Mouse (Mus musculus): ENCODE measurements around the gene D17Wsu92e.

Gene D17Wsu92e

DNA sequence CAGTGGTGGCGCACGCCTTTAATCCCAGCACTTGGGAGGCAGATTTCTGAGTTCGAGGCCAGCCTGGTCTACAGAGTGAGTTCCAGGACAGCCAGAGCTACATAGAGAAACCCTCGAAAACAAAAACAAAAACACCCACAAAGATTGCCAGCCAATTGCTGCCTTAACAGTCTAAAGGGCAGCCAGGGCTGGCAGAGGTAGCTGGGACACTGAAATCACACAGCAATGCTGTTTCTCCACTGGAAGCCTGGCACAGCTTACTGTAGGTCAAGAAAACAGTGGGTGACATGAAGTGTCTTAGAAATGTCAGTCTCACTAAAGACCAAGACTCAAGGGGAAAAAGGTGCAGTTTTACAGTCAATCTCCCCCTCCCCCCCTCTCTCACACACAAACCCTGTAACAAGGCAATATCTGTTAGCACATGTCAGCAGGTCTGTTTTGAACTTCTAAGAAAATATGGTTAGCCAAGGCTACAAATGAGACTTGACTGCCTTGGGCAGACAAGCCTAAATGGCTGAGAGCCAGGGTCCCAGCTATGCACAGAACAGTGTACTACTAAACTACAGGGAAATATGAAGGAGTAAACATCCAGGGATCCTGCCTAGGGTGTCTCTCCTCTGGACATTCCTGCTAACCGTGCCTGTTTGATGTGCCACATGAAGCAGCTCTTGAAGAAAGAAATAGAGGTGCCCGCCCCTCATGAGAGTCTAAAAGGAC is 31.8 kb downstream of the D17Wsu92e start:
- no peak for DNase-seq

DNA sequence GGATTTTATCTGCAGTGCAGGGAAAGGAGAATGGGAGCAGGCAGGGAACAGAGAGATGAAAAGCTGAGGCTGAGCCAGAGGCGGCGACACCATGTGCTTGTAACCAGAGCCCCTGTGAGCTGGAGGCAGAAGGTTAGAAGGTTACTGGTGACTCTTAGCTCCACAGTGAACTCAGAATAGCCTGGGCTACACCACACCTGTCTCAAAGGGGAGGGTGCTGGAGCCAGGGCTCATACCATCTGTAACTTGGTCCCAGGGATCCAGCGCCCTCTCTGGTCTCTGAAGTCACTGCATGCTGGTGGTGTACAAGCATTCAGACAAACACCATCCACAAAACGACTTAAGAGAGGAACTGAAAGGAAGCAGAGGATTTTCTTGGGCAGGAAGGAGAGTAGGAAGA is 36.9 kb downstream of the D17Wsu92e start:
- peak; percentile 40 for DNase-seq

DNA sequence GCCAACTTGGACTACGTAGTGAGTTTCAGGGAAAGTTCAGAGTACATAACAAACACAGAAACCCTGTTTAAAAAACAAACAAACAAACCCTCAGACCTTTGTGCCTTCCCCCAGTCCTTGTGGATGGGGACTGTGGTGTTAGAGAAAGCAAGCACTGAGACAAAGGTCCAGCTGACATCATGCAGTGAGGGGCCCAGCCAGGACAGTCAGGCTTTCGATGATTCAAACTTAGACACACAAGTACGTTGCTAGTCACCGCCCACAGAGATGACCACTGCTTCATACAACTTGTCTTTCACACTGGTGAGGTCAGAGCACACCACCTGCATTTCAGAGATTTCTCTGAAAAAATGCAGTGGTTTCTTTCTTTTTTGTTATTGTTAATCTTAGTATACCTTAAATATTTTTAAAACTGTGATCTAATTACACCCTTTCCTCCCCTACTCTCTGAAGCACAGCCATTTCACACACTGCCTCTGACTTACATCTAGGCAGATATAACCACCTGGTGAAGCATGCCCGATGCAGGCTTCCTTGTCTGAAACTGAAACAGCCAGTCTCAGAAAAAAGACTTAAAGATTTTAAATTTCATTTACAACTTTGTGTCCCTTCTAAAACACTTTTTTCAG is 39.3 kb downstream of the D17Wsu92e start:
- no peak for DNase-seq

DNA sequence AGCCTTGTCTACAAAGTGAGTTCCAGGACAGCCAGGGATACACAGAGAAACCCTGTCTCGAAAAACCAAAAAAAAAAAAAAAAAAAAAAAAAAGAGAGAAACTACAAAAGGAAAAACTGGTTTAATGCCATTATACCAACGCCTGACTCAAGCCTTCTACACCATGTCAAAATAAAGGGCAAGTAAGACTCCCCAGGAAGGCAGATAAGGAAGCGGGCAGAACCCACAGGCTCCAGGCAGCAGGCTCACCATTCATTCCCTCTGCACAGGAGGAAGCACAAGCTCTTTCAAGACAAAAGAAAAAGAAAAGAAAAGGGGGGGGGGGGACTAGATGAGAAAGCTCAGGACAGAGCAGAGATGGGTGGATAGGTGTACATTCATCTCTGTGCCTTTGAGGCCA is 40.7 kb downstream of the D17Wsu92e start:
- no peak for DNase-seq

DNA sequence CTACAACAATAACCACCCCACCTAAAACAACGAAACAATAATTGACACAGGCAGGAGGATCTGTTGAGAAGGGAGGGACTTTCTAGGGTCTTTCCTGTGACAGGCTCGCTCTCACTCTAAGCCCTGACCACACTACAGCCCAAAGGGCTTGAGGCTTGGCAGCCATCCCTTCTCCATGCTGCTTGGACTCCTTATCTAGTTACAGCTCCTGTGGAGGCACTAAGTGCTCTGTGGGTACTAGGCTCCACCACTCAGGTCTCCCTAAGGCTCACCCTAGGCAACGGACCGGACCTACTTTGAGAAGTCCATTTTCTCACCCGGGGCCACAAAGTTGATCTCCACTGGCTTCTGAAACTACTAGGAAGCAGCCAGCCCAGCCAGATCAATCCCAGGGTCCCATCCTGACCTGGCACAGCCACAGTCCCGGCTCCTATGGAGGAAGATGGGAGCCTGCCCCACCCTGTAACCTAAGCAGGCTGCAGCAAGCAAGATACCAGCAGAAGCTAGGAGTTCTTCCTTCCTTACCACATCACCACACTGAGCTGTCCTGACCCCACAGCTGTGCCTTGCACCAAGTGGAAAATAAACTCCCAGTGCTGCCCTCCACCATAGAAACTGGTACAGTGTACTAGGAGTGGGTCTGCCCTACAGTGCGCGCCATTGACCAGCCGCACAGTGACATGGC is 41.6 kb downstream of the D17Wsu92e start:
- DNase-seq: no peak

DNA sequence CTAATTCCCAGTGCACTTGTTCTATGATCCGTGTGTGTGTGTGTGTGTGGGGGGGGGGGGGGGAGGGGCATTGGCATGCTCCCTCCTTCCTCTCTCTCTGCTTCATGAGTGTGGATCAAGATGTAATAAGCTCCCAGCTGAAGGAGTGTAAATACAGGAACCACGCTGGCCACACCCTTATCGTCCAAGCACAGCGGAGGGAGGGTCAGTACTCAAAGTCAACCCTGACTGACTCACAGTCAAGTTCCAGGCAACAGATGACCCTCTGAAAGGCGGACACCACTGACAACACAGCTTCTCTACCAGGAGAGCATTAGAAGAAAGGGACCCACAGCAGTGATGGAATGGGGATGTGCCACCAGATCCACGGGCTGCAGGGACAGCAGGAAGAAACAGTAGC is 42.6 kb downstream of the D17Wsu92e start:
- no peak for DNase-seq

DNA sequence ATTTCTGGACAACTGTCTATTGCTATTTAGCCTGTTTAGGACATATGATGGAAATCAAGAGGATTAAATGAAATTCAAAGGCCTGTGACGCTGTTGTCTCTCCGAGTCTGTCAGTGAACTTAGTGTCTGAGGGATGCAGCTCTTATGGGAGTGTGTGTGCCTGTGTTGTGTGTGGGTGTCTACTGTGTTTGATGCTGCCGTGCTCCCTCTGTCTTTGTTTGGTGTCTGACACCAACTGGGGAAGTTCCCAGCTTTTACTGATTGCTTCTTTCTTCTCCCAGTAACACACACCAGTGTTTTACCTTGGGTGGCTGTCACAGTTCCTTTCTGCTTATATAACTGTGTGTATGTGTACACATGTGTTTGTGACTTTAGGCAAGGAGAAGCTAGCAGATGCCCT is 46.2 kb downstream of the D17Wsu92e start:
- no peak for DNase-seq

DNA sequence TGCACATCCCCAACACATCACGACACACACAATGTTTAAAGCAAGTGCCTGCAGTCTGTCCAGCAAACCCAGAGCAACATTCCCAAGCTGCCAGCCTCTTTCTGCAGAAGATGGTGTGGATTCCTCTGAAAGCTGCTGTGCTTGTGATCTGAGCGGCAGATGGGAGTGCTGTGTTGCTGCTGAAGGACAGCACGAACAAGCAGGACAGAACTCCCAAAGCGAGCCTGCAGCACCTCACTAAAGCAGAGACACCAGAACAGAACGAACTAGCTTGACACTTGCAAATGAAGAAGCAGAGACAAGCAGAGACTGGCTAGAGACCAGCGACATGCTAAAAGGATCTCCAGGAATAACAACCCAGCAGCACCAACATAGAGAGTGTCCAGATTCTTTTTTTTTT is 48.8 kb downstream of the D17Wsu92e start:
- no peak for DNase-seq

DNA sequence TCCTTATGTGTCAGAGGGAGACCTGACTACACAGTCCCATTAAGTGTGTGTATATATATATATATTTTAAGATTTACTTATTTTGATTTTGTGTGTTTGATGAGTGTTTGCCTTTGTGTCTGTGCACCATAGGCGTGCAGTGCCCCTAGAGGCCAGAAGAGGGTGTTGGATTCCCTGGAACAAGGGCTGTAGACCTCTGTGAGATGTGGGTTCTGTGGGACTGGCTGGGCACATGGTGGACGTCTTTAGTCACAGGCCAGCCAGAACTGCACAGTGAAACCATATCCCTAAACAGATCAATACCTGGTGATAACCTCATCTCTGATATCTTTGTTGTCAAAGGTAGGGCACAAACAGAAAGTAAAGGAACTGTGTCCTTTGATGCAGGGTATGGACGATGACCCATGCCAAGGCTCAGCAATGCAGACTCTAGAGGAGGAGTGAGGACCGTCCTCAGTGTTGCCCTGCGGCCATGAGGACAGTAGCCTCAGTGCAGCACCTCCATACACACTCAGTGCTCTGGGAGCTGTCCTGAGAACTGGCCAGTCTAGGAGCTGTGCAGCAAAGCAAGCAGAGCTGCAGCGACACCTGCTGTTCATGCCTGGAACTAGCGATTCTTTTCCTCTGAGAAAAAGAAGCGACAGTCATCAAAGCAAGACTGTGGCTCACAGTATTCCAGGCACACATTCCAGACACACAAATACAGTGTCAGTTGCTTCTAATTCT is 51.5 kb downstream of the D17Wsu92e start:
- DNase-seq: peak; percentile 82

DNA sequence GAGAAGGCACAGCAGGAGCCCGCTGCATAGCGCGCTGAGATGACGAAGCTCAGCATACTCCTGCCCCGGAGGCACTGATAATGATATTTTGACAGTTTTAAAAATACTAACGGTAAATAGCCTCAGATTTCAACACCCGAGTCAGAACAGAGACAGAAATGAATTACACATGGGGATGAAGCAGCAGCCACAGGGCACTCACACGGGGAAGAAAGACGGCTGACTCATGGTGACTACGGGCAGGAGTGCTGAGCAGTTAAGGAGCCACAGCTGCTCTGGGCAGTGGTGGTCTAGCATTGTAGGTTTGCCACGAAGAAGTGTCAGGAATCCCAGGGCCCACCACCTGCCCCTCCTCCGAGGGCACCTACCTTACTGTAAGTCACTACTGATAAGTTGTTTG is 52.9 kb downstream of the D17Wsu92e start:
- DNase-seq: no peak

DNA sequence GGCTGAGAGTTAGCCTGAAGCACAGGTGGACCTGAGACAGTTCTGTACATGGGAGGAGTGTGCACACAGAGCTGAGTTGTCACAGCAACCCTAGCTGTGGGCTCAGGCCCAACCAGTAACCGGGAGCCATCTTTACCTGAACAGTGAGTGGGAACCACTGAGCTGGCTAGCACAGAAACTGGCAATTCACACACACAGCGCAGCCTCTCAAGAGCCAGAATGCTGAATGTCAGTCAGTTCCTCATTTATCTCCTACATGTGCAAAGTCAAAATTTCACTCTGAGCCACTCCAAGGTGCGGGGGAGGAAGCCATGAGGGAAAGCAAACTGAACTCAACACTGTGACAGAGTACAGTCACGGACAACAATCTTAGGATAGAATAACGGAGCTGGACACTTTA is 53.3 kb downstream of the D17Wsu92e start:
- DNase-seq: no peak

DNA sequence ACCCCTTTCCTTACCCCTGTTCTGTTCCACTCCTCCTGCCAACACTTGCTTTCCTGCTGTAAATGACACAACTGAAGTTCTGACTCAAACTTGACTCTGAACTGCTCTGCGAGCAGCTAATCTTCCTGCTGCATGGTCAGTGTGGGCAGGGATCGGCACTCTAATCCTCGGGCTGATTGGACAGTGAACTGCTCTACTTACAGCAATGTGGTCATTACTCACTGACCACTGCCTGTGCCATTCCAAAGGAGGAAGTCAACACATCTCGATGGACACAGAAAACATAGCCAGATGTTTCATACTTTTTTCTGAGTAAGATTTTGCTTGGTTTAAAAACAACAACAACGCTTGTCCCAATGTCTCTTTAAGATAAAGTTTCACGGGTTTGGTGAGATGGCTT is 55.4 kb downstream of the D17Wsu92e start:
- DNase-seq: no peak

DNA sequence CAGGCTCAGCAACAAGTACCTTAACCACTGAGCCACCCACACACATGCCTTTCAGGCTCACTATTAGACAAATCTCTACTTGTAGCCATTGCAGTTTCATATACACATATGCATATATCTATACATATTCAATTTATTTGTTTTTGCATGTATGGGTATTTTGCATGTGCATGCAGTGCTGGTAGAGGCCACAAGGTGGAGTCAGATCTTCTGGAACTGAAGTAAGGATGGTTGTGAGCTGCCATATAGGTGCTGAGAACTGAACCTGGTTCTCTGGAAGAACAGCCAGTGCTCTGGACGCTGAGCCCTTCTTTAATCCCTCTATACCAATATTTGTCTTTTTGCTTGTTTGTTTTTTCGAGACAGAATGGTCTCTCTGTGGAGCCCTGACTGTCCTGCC is 56.0 kb downstream of the D17Wsu92e start:
- peak; percentile 25 for DNase-seq

DNA sequence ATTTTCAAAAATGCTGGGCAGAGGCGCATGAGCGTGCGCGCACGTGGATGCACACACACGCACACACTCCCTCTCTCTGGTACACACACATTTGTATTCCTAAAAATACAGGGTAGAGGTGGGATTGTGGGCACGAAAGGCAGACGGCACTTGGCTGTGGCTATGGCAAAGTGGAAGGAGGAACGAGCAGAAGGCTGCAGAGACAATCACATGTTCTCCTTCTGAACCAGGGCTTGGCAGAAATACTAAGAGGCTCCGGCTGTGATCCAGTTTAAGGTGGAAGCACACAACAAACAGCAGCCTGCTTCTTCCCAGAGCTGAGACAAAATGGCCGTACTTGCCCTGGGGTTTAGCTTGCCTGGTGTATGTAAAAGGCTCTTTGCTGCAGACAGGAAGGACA is 57.6 kb downstream of the D17Wsu92e start:
- DNase-seq: no peak

DNA sequence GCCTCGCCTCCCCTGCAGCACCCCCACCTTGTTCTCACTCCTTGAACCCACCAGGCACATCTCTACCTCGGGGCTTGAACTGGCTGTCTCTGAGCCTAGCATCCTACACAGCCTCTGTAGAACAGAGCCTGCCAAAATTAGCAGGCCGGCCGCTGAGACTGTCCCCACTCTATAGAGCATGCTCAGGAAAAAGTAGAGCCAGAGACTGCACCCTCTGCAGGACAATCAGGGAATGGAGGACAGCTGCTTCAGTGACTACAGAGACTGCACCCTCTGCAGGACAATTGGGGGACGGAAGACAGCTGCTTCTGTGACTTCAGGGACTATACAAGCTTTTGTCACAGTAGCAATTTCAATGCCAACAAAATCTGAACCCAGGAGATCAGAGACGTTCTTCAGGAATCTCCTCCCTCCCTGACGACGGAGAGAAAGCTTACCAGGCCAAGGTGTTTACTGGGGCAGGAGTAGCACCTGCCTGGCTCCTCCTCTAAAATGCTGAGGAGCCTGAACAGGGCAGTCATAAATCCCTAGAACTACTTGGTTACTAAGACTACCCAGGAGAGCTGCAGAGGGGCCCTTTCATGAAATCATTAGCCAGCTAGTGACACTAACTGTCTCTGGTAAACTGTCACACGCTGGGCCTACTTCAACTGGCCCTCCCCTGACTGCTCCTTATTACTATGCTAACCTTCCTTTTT is 58.7 kb downstream of the D17Wsu92e start:
- DNase-seq: peak; percentile 81

DNA sequence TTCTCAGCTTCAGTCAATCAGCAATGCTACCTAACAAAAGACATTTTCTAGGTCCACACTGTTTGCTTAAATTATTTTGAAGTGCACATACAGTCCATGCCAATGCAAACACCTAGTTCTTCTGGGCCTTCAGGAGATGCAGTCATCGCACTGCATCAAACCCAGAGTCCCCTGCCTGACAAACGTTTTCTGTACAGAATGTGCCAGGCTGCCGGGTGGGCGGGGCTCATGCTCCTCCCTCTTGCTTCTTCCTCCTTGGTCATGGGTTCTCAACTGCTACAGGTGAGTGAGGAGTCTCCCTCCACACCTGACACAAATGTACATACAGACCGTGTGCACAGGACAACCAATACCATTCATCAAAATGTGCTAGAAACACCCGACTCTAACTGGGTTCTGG is 60.3 kb downstream of the D17Wsu92e start:
- DNase-seq: no peak

DNA sequence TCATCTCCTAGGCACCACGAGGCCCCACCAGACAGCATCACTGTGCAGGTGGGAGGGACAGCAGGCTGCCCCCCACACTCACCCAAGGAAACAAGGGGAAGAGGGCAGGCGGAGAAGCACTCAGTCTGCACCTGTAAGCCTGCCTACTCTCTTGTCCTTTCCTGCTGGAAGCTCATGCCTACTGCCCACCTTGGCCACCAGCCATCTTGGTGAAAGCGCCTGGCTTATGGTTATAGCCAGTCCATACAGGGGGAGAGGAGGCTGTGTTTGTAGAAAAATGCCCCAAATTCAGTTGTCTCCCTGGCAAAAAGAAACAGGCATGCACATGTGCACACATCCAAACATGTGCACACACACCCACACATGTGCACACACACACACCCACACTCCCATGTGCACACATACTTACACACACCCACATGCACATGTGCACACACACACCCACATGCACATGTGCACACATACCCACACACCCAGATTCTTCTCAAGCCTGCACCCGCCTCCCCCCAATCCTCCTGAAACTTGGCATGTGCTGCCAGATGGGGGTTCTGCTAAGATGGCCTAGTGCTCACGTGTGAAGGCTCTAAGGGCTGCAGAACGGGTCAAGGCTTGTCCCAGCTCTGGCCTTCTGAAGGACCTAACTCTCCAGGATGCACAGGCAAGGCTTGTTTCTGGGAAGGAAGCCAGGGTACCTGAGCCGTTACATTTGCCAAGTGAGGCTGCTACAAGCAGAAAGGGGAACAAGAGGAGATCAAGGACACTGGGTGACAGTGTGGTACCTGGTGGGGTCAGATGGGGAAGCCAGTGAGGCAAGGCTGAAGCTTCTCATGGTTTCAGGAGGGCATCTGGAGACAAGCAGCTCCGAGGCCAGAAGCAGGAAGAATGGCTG is 68.9 kb downstream of the D17Wsu92e start:
- DNase-seq: no peak

DNA sequence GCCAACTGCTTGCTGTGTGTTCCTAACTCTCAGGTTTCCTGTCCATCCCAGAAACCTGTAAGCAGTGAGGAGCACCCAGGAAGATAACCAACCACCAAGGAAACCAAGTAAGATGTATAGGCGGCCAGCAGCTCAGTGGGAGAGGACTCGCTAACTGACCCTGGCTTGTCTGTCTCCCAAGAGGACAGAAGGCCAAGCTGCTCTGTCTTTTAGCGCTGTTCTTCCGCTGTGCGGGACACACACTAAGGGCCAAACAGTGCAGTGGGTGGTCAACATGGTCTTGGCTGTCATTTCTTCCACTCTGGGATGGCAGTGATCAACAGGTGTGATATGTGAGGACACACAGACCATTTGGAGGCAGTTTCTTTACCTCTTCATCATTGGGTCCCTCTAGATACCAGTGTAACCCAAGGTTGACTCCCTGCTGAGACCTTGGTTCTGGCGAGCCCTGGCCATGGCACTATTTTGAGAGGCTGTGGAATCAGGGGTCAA is 70.0 kb downstream of the D17Wsu92e start:
- DNase-seq: no peak

DNA sequence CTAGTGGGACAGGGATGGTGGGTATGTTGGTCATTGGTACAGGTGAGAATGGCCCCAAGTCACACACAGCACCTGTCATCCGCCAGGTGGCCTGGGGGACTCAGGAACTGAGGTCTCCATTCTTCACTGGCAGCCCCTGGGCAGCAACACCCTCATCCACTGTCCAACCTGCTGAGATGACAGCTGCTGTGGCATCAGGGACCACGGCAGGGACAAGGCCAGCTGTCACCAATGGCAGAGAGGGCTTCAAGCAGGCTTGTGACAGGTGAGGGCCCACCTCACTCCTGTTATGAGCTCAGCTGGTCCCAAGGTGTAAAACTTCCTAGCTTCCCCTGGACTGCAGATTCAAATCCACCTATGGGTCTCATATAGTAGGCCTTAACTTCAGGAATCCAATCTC is 72.3 kb downstream of the D17Wsu92e start:
- no peak for DNase-seq

DNA sequence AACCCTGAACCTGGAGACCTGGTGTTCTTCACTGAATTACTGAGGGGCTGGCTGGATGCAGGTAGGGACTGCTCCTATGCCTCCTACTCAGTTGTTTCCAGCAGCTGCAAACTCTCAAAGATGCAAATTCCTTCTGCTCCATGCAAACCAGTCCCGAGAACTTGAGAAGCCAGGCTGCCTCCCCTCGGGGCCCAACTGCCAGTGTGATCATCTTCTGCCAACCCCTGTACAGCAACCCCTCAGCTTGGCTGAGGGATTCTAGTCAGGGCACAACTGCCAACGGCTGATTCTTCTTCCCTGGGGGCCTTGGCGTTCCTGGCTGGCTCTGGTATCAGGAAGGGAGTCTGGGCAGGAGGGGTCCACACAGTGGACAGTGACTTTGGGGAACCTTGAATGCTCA is 74.0 kb downstream of the D17Wsu92e start:
- no peak for DNase-seq

DNA sequence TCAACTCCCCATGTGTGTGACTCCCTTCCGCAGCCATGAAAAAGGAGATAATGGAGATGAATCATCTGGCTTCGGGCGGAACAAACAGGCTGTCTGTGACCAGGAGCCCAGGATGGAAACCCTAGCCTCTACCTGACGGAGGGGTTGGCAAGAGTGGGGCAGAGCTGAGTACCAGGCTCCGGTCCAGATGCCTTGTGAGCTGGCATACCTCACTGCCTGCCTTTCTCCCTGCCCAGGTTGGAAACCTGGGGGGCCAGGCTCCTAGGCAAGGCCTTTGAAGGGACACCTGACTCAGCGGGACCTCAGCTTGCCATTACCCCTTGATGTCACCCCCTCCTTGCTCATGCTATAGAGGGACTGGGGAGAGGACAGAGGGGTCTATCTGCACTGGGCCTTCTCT is 79.5 kb downstream of the D17Wsu92e start:
- no peak for DNase-seq
